Mouse (Mus musculus) C2C12 (cell line): ENCODE data around the gene Enho.

Experiments
- CTCF ChIP-seq: IDR thresholded peaks from one replicate; pipeline ENCODE4 v1.5.1; 2011; ENCODE audit not compliant: control insufficient read depth, insufficient read depth, insufficient read length
- FOSL1 ChIP-seq: IDR thresholded peaks from one replicate; pipeline ENCODE4 v1.8.0; 2011; ENCODE audit warnings: mild to moderate bottlenecking, low read length; ENCODE audit not compliant: poor library complexity, insufficient read depth, severe bottlenecking
- MYOD1 ChIP-seq: IDR thresholded peaks from one replicate; pipeline ENCODE4 v1.6.1; 2011; ENCODE audit warnings: low read depth; ENCODE audit not compliant: control insufficient read depth, insufficient read length
- USF1 ChIP-seq: IDR thresholded peaks from one replicate; pipeline ENCODE4 v1.6.1; 2011; ENCODE audit warnings: low read depth, mild to moderate bottlenecking, control low read depth, moderate library complexity

DNA sequence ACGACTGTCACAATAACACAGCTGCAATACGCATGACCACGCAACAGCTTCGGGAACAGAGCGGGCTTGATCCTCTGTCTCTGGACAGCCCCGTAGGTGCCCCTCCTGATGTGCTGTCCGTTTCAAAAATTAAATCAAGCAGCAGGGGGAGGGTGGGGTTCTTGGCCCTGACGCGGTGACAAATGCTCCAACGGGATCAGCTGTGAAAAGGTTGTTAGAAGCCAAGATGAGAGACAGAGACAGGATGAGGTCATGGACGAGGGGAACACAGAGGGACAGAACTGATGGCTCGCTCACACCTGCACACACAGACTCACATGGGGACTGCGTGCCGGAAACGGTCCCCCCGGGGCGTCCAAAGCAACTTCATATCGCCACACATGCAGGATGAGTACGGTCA is 33.1 kb upstream of the Enho start:
- no peak for TF ChIP-seq CTCF
- TF ChIP-seq MYOD1 = no peak
- TF ChIP-seq FOSL1 = no peak
- TF ChIP-seq USF1 = no peak
